Mouse (Mus musculus) intestine, embryonic 14.5 days (tissue): ENCODE measurements around the gene Lysmd3. TPM values are rescaled to one million over a fixed set of nuclear protein-coding genes. Genes with fewer than 3 reads are reported as not detected.
A peak's percentile ranks its signal among the peaks of the same experiment; 100 is the strongest.

Source experiments
- ATAC-seq: fragments of 200-750 bp; cut with Nextera tagmentation; replicated peaks from 2 replicates; pipeline ENCODE4 v1.8.0; 2017; ENCODE audit warnings: low read depth, moderate number of reproducible peaks, moderate TSS enrichment, moderate library complexity; ENCODE audit not compliant: low FRiP score, low TSS enrichment
- DNase-seq: peaks from one replicate; pipeline ENCODE4 v3.0.0-alpha.2; 2018; ENCODE audit warnings: low spot score
- H3K27ac ChIP-seq: fragments of 300-500 bp; sonication (generic); 2 replicates; pipeline ENCODE4 v1.5.1; 2014; ENCODE audit warnings: low read depth, mild to moderate bottlenecking, control low read depth
- H3K27me3 ChIP-seq: fragments of 300-500 bp; sonication (generic); replicated peaks from 2 replicates; pipeline ENCODE4 v1.6.1; 2014; ENCODE audit warnings: low read length, control low read depth; ENCODE audit not compliant: control insufficient read depth, insufficient read depth
- H3K36me3 ChIP-seq: fragments of 300-500 bp; sonication (generic); 2 replicates; pipeline ENCODE4 v1.6.1; 2014; ENCODE audit warnings: low read length, control low read depth; ENCODE audit not compliant: control insufficient read depth, insufficient read depth
- H3K4me1 ChIP-seq: fragments of 300-500 bp; sonication (generic); replicated peaks from 2 replicates; pipeline ENCODE4 v1.6.1; 2014; ENCODE audit warnings: low read length, control low read depth, mixed read lengths; ENCODE audit not compliant: control insufficient read depth, insufficient read depth
- H3K4me2 ChIP-seq: fragments of 300-500 bp; sonication (generic); 2 replicates; pipeline ENCODE4 v1.6.1; 2014; ENCODE audit warnings: low read length
- H3K4me3 ChIP-seq: fragments of 300-500 bp; sonication (generic); 2 replicates; pipeline ENCODE4 v1.5.1; 2014; ENCODE audit warnings: low read depth, low read length, control low read depth, mixed read lengths
- H3K9ac ChIP-seq: fragments of 300-500 bp; sonication (generic); 2 replicates; pipeline ENCODE4 v1.6.1; 2014; ENCODE audit warnings: mild to moderate bottlenecking, low read length
- H3K9me3 ChIP-seq: fragments of 300-500 bp; sonication (generic); 2 replicates; pipeline ENCODE4 v1.6.1; 2016; ENCODE audit warnings: low read length, control low read depth; ENCODE audit not compliant: control insufficient read depth
- WGBS: fragments of 180-500 bp; shearing (Covaris S2); extraction: QIAGEN DNeasy Blood & Tissue Kit; methylation state at CpG from one replicate; pipeline ENCODE4 v1.1.7; 2014; 5-methylcytosine and 5-hydroxymethylcytosine counted together
- polyA plus RNA-seq: library from polyadenylated mRNA; unstranded; fragments of >200 nt; fragmentation: Nextera tagmentation; extraction: Ambion mirVana; gene quantifications from 2 replicates; pipeline ENCODE4 v1.2.1, GENCODE M21; 2014

Lysmd3 gene
- polyA plus RNA-seq, 1 experiment from 2014 or later: 25.0 TPM

DNA sequence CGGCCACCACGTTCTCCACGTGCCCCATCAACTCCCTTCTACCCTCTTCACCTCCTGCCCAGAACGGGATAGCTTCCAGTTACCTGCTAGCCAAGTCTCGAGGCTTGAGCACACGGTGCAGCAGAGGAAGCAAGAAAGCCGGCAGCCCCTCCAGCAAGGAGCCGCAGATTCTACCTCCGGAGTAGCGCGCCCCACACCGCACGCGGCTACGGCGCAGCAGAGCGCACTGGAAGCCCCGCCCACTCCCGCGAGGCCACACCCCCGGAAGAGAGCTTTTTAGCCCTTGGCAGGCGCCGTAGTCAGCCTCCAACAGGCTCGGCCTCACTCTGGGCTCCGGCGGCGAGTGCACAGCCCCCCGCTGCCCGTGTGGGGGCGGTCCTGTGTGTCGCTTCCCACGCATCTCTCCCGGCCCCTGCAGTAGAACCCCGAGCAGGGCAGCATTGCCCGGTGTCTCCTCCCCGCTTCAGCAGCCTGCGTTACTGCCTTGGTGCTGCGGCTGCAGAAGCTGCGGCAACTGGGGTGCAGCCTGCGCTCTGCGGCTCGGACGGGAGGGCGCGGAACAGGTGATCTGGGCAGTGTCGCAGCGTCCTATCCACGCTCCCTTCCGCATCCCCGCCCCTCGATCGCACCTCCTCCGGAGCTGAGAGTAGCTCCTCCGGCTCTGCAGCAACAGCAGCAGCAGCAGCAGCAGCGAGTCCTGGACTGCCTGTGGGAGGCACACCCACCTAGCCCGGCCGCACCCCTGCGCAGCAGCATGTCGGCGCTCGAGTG is 53.5 kb downstream of the Lysmd3 start, which contains the start of the genes Polr3g and Mblac2:
TSS of gene Polr3g (minus strand) at position 239 of the 771 bp plus-strand sequence.
TSS of gene Mblac2 (plus strand) at position 567 of the 771 bp plus-strand sequence.
- H3K27me3 ChIP-seq: no peaks in the 10 kb centered on the region
- no peaks in the 10 kb centered on the region for H3K9me3 ChIP-seq
- ATAC-seq (peak; percentile 96), DNase-seq (peak; percentile 97)
- H3K4me2 ChIP-seq: peak within 1 kb of the TSS; percentile 64
- peak within 1 kb of the TSS; percentile 76; the same call in 1 of the 2 replicates for H3K27ac ChIP-seq
- under 1% methylated on average over 61 of the region's 61 CpGs for WGBS
- H3K9ac ChIP-seq: peak within 1 kb of the TSS; percentile 61
- peaks cover 9% of the 10 kb centered on the region; the same call in 1 of the 2 replicates for H3K4me1 ChIP-seq
- H3K36me3 ChIP-seq: no peaks in the 10 kb centered on the region
- H3K4me3 ChIP-seq: peak within 1 kb of the TSS; percentile 61

GRCm38 (mm10) chr13:81711546-81712371 is 54.3 kb downstream of the Lysmd3 start:
- peak; percentile 88 for DNase-seq
- Histone ChIP-seq H3K9ac (peak overlapping the region; percentile 61), H3K4me1 (peaks cover 9% of the 10 kb centered on the region; the same call in 1 of the 2 replicates), H3K4me3 (peak overlapping the region; percentile 61), H3K27ac (peak overlapping the region; percentile 76; the same call in 1 of the 2 replicates), H3K27me3 (no peaks in the 10 kb centered on the region), H3K36me3 (no peaks in the 10 kb centered on the region), H3K9me3 (no peaks in the 10 kb centered on the region), H3K4me2 (peak overlapping the region; percentile 64)
- 1% methylated on average over 42 of the region's 42 CpGs for whole genome bisulfite sequencing
- peak; percentile 22; the same call in 1 of the 2 replicates for ATAC-seq

DNA sequence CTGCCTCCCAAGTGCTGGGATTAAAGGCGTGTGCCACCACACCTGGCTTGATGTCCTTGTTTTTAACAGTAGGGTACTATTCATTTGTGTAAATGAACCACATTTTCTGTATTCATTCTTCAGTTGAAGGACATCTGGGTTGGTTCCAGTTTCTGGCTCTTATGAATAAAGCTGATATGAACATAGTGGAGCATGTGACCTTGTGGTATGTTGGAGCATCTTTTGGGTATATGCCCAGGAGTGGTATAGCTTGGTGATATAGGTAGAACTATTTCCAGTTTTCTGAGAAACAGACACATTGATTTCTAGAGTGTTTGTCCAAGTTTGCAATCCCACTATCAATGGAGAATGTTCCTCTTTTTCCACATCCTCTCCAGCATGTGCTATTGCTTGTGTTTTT is 56.4 kb downstream of the Lysmd3 start:
- H3K9ac ChIP-seq: no peak overlapping the region
- no peaks in the 10 kb centered on the region for H3K27me3 ChIP-seq
- no peak for ATAC-seq
- no peaks in the 10 kb centered on the region for H3K36me3 ChIP-seq
- H3K27ac ChIP-seq: no peak overlapping the region
- H3K4me1 ChIP-seq: peaks cover 9% of the 10 kb centered on the region; the same call in 1 of the 2 replicates
- no peak for DNase-seq
- no peak overlapping the region for H3K4me3 ChIP-seq
- H3K9me3 ChIP-seq: no peaks in the 10 kb centered on the region
- H3K4me2 ChIP-seq: no peak overlapping the region
- 87% methylated on average over 1 of the region's 1 CpGs for WGBS

Other genes with a start within 250 kb of the Lysmd3 start
- gene Adgrv1, start 24.5 kb upstream of the Lysmd3 start, polyA plus RNA-seq: 0.91 and 1.0 TPM in 2 replicates
- 16.1 and 18.1 TPM in 2 replicates for gene Polr3g, start 53.4 kb downstream of the Lysmd3 start, polyA plus RNA-seq
- gene Mblac2, start 53.7 kb downstream of the Lysmd3 start, polyA plus RNA-seq: 7.3 and 9.4 TPM in 2 replicates
- gene Cetn3, start 125.4 kb downstream of the Lysmd3 start, polyA plus RNA-seq: 213 and 224 TPM in 2 replicates